Mouse (Mus musculus): ENCODE results near the gene D7Ertd443e.

D7Ertd443e gene

DNA sequence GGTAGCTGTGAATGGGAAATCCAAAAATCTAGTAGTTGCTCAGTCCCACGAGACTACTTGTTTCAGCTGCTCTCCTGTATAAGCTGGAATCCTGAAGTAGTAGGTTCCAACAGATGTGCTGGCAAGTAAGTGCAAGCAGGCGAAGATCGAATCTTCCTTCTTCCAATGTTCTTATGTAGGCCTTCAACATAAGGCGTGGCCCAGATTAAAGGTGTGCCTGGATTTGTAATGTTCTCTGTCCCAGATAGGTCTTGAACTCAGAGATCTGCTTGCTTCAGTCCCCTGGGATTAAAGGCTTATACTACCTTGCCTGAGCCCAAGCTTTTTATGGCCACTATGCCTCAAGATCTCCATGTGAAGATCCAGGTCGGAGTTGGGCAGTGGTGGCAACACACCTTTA, at the start of gene D7Ertd443e:
Gene D7Ertd443e, minus strand, starts transcription at position 101 of the 400 bp plus-strand sequence.
- DNase-seq, result no peak

DNA sequence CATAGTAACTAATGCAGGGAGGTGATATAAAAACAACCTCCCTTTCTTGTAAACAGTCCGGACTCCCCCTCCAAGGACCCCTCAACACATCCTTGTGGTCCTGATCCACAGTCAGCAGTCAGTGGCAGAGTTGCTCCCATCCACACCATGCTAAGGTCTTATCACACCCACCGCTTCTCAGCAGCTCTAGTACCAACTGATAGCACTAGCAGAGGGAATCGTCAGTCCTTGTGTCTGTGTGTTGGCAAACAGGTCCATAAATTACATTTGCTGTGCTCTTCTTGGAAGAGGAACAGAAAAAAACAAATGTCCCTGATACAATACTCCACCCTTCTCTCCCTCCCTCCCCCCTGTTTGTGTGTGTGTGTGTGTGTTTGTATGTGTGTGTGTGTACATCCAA, 46.2 kb upstream of the D7Ertd443e start:
- no peak for DNase-seq

DNA sequence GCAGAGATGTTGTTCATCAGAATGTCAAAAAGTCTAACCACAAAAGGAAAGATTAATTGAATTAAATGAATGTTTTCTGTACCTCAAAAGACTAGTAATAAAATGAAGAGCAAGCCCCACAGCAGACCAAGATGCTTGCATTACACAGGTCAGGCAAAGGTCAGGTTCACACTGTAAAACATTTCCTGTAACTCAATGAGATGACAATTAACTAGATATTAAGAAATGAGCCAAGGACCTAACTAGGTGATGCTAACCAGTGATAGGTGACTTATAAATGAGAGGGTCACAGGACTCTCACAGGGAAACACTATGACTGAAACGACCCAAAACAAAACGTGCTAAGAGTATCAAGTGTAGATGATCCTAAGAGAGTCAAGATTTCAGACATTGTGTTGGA, 43.2 kb upstream of the D7Ertd443e start:
- DNase-seq, result no peak

DNA sequence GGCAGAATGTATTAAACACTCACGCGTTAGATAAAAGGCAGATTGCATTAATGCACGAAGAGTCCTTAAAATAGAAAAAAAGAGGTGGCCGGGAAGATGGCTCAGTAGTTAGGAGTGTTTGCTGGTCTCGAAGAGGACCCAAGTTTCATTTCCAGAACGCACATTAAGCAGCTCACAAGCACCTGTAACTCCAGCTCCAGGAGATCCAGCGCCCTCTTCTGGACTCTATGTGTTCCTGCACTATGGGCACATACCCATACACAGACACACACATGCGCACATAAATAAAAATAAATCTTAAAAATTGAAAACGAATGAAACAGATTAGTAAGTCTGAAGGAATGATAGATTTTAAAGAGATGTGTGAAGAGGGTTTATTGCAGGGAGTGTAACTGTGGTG, 29.6 kb upstream of the D7Ertd443e start:
- DNase-seq, result no peak

DNA sequence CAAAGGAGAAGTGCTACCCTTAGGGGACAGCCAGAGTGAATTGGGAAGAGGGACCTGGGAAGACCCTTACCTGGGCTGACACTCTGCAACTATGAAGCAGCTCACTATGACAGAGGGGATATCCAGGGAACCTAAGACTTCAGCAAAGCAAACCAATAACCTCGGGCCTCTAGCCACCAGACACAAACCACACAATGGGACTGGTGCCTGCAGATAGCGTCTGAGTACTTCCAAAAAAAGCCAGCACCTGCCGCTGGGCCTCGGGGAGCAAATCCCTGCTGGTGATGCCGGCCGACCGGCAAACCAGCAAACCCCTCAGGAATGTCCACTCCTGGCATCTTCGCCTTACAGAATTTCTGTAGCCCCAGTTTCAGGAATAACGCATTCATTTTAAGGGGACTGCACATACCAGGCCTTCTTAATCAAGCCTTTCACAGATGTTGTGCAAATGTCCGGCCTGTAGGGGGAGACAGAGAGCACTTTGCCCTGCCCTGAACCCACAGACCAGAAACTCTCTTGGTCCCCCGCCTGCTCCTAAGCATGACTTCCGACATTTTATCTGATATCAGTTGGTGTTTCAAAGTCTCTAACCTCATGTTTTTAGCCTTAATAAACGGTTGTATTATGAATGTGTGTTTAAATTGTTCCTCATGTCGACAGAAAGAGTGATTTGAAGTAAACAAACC, 28.7 kb upstream of the D7Ertd443e start:
- DNase-seq, result no peak

DNA sequence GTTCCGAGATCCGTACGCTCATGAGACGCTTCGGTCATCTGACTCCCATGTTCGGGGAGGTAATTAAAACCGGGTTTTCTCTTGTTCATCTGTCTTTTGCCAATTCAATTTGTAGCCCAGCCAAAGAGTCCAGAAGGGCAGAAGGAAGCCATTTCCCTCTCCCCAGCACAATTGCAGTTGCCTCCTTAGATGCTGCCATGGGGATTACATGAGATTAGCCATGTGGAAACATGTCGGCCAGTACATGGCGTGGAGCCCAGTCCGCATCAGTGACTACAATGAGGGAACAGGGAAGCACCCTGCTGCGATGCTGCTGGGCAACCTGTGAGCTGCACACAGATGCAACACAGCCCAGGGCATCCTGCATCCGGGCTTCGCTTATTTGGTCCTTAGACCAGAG, 23.2 kb upstream of the D7Ertd443e start:
- no peak for DNase-seq

DNA sequence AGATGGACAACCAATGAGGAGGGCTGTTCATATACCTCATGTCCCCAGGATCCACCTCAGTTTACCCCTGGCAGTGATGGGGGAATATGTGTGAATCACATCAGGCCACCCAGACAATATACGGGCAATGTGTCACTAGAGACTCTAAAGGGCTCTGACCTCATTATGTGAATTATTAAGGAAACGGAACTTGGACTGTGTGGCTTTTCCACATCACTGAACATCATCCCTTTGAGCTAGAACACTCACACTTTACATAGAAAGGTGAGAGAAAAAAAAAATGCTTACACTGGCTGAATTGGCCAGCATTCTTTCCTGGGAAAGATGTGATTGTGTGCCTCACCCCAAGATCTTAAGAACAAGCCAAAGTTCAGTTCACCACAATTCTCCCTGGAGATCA, 15.3 kb upstream of the D7Ertd443e start:
- no peak for DNase-seq

DNA sequence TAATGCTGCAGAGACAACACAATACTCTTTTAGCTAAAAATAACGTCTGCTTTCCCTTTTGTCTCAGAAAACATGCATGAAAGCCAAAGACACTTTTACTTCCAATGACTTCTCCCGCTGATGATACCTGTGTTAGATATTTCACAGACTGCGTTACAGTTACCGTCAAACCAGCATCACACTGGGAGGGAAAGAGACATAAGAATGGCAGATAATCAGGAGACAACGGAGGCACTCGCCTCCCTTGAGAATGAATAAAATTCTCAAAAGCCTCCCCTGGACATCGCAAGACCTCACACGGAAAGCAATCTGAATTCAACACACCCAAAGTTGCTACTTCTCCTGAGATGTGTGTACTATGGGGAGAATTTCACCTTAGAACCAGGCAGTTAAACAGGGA, 11.3 kb upstream of the D7Ertd443e start:
- no peak for DNase-seq

DNA sequence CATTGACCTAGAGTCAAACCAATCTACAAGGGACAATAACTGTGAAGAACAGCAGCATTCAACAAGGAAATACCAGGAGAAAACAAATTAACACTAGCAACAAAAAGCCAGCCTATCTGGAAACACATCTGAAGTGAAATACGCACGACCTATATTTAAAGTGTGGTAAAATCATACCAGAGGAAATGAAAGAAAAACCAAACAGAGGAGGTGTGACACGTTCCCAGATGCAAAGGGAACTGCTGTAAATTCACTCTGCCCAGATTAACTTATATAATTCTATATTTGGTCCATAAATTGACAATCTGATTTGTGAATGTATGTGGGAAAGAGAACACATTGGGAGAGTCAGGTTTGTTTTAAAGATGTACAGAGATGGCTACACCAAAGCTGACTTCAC, 2.7 kb downstream of the D7Ertd443e start:
- DNase-seq, result no peak

DNA sequence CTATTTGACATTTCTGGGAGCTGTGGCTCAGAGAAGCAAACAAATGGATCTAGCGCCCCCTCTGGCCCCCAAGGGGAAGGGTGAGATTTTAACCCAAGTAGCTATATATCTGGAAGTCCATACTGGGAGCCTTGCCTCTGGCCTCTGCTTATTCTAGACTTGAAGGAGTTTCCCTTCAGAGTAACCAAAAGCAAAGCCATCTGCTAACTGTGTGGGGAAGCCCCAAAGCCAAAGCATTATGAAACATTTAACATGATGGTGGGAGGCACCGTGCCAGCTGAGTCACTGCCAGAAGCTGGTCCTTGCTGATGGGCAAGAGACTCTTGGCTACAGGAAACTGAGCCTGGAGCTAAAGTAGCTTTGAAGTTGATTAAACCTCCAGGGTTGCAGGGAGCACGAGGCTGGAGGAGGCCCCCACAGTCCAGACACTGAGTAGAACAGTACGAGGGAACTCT, 4.0 kb downstream of the D7Ertd443e start:
- DNase-seq, result no peak

DNA sequence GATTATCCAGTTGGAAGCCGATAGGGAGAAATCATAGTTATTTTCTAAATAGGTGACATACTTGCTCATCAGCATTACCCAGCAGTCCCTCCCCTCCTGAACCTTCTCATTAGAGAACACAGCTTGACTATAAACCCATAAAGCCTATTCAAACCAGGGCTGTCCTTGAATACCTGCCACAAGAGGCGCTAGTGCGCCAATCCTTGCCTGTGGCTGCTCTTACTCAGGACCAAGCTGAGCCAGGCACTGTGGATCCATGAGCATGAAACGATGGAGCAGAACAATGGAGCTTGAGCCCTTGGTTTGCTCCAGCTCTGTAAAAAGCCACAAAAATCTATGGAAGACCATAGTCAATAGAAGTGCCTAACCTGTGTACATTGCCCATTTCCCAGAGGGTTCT, 7.2 kb downstream of the D7Ertd443e start:
- no peak for DNase-seq

DNA sequence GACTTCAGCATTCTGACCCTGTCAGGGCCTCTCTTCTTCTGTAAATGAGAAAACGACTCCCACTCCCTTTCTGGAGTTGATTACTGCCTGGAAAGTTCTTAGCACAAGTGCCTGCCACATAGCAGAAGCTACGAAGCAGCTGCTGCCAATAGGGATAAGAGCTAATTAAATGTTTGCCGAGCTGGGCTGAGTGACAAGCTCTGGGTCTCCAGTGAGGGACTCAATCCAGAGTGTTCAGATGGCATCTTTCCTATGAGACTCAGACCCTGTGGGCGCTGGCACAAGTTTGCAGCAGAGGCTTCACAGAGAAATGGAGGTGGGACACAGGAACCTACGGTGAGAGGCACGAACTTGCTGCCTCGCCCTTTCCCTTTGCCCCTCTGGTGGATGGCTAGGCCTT, 8.7 kb downstream of the D7Ertd443e start:
- no peak for DNase-seq

DNA sequence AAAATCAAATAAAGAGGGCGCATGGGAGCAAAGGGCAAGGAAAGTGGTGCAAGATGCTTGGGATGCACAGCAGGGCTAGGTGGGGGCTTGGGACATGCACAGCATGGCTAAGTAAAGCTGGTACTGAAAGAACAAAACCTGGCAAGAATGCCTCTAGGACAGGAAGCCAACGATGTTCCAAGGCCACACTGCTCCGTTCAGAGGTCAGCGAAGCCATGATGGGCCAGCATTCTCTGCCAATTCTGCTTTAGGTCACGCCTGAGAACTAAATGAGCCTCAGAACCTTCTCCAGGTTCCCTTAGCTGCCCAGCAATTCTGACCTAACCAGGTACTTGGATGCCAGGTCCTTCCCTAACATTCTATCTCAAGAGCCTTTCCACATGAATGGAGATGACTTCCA, 13.2 kb downstream of the D7Ertd443e start:
- DNase-seq, result no peak

DNA sequence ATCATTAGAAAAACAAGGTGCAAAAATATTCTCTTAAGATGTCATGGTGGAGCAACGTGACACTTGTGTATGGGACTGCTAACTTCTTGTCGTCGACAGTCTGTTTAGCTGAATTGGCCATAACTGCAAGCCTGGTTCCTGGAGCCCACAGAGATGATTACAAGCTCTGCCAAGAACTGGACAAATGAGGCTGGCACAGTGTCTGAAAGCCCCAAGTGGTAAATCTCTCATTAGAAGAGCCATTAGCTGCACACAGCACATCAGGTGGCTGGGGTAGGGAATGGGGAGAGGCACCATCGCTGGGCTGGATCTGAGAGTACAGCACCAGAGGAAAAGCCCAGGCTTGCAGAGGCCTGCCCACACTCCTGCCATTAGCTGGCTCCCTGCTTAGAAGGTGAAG, 16.2 kb downstream of the D7Ertd443e start:
- DNase-seq, result no peak

DNA sequence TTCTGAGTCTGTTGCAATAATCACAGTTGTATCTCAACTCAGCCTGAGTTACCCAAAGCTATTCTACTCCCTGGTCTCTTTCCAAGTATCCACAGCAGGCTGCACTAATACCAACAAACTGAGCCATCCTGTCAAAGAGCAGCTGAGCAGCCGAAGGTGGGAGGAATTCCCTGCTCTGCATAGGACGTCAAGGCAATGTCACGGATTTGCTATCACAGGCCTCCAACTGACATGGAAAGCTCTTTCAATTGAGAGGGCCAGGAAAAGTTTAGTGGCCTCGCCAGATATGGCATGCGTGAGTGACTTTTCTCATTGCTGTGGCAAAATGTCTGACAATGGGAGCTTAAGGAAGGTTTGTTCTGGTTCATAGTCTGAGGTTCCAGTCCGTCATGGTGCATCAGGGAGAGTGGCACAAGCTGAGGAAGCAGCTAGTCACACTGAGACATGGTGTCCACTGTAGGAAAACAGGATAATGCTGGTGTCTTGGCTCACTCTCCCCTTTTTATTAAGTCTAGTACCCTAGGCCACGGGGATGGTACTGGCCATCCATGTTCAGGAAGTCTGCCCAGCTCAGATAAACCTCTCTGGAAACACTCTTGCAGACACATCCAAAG, 23.1 kb downstream of the D7Ertd443e start:
- DNase-seq, result no peak

DNA sequence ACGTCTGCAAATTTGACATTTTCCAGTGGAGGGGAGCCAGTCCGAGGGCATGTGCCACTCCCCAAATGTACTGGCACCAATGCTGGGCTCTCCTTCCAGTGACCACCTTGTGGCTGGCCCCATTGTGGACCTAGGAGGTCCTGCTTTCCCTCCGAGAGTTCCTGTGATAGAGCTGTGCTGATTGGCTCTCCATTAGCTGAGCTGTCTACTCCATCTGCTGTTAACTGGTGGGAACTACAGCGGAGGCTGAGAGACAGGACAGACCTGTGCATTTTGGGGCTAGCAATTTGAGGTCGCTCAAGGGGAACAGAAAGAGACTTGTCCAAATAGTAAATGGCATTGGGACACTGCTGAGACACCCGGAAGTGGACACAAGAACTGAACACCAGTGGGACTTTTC, 36.6 kb downstream of the D7Ertd443e start:
- DNase-seq, result no peak

DNA sequence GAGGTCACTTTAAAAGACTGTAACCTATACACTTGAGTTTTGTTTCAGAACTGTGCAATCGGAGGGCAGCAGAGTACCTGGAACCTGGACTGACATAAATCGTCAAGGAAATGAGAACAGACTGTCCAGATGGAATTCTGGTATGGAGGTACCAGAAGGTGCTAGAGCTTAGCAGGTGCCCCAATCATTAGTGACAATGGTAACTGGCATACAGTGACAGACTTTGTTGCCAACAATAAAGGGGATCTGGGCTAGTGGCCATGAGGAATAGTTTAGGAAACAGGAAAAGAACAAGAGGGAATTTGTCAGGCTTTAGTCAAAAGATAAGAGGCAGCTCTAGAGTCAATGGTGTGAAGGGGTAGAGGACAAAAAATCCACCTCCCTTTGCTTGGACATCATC, 43.3 kb downstream of the D7Ertd443e start:
- DNase-seq, result no peak

DNA sequence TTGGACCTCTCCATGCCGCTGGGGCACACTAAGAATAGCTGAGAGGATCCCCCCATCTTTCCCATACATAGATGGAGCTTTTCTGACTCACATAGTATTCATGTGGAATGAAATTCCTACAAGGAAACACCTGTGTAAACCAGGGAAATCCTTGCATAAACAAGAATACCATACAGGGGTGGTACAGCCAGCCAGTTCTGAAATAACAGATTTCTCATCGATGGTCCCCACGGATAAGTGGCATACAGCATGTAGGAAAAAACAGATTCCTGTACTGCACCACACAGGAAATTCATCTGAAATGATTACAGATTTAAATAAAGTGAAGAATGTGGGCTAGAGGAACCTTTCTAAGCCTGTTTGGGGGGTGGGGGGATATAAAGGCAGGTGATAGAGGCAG, 49.5 kb downstream of the D7Ertd443e start:
- DNase-seq, result no peak

DNA sequence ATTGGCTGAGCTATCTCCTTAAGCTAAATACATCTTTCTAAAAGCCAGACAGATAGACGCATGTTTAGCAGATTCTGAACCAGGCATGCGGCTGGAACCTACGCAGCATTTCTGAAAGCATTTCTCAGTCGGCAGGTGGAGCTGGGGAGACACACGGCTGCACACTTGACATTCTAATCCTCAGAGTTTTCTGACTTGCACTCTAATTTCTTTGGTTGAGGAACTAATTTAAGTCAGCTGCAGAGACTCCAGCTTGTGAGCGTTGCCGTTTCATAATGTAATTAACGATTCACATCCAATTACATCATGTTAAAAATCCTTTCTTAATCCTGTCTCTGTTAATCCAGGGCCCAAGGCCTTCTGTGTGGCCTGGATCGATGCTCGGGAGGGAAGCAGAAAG, 64.5 kb downstream of the D7Ertd443e start:
- no peak for DNase-seq

DNA sequence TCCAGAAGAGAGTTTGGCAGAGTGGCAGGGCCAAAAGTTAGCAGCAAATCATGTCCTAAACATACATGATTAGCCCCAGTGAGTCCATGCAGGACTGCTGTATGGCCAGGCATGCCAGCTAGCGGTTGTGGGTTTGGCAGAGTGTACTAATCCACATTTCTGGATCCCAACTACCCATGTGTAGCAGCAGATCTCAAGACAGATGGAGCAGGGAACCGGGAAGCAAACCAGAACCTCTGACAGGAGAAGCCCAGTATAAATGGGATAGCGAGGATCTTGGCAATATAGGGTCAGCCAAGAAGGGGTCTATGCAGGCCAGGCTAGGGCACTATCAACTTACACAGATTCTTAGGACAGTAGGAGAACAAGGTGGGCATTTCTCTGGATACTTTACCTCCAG, 83.4 kb downstream of the D7Ertd443e start:
- no peak for DNase-seq

DNA sequence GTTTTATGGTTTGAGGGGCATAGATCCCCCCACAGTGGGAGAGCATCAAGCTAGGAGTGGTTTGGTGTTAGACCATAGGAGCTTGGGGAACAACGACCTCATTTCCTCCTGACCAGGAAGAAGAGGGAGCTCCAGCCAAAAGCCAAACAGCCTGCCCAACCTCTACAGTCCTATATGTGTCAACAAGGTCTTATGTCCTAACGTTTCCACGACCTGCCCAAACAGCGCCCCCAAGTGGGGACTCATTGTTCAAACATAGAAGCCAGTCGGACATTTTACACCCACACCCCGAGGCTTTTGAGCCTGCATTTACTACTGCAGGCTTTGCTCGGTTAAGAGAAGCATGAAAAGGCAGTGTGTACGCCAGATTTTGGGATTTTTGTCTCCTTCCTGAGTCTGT, 84.2 kb downstream of the D7Ertd443e start:
- no peak for DNase-seq

DNA sequence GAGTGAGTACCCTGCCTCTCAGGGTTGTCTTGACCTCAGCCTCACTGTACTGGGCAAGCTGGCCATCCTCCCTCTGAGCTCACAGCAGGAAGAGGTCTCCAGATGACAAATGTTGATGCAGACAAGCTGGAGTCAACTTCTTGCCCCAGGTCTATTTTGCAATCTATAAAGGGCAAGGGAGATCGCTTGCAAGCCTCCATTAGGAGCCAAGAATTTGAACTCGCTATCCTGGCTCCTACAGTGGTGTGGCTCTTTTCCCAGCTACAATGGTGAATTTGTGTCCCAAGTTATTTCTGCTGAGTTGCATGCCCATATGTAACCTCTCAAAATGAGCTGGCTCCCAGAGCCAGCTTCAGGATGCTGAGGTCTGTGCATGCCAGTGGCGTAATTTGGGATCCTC, 92.7 kb downstream of the D7Ertd443e start:
- DNase-seq, result no peak

DNA sequence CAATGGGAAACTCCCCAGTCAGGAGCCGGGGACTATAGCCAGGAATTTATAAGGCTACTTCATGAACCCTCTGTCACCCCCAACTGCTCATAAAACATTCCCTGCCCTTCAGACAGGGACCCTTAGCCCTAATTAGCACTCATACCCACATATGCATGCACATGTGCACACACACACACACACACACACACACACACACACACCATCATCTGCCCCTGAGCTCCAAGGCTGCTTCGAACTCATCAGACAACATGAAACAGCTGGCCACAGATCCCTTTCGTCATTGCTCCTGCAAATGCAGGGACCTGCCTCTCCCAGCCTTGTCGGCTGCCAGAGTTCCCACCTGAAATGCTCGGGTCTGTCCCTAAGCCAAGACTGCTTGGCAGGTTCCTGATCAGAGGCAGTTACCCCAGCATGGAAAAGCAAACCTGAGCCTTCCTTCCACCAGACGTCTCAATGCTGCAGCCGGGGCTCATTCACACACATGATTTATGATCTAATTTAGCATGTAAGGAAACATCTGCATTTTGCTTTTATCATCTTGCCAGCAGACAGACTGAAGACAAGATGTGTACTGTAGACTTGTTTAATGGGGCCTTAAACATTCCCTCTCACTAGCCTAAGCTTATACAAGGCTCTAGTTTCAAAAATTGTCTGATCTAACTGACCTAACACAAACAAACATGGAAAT, 95.7 kb downstream of the D7Ertd443e start:
- no peak for DNase-seq

DNA sequence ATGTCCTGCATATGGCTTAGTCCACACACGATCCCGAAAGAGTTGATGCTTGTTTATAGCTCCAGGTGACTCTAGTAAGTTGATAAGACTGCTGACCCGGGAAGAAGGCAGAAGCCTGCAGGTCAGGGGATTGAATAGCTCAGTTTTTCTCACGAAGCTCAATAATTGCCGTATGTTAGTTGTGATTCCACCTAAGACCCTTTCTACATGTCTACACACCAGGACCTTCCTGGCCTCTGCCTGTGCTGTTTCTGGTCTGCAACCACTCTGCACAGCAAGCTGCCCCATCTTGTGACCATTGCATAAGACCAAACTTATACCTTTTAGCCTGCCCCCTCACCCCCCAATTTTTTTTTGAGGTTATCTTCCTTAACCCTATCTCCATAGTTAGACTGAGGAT, 96.3 kb downstream of the D7Ertd443e start:
- no peak for DNase-seq
